Mouse (Mus musculus) layer of hippocampus, postnatal 36 days (tissue): ENCODE data around the gene Nt5c3. TPM values are rescaled to one million over a fixed set of nuclear protein-coding genes. Genes with fewer than 3 reads are reported as not detected.
"Not testable (repeated sequence)": the region's sequence is repeated elsewhere in the genome, so short reads cannot be mapped to it uniquely, and the experiment has no call there.

Source experiments
- DNase-seq, 2 experiments: peaks; one replicate each; pipeline ENCODE4 v3.0.0; 2022
- total RNA-seq, 2 experiments: library from RNA; stranded (reverse); gene quantifications; 2 replicates each; pipeline ENCODE4 v1.2.3; 2021

Nt5c3 gene
- total RNA-seq, 2 experiments from 2014 or later = 37.6 to 42.9 TPM

- DNase-seq = no peak
These were observed 19.4 kb downstream of the Nt5c3 start for GRCm38 (mm10) chr6:56904330-56904729.

GRCm38 (mm10) chr6:56903831-56904230, 19.9 kb downstream of the Nt5c3 start:
- DNase-seq = no peak

GRCm38 (mm10) chr6:56902606-56903520, 20.9 kb downstream of the Nt5c3 start:
- DNase-seq = no peak

DNA sequence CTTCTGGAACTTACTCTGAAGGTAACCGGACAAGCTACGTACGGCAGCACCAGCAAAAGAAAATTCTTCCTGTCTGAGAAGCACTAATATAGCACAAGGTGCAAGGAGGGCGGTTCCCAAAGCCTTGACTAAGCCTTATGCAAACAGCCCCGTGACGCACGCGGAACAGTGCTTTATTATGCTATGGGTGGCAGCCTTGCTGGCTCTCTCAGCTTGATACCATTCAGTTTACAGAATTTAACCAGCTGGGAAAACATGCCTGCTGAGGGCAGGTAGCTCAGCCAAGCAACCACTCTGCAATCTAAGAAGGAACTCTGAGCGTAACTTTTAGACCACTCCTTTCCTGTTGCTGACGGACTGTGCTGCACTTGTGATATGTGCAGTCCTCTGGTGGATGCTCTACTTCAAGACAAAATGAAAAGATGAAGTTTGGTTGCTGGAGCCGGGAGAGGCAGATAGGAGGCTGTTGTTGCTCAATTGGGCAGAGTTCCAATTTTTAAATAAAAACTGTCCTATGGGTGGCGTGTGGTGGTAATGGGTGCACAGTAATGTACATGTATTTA, 21.8 kb downstream of the Nt5c3 start:
- DNase-seq = peak; percentile 16 to 19

DNA sequence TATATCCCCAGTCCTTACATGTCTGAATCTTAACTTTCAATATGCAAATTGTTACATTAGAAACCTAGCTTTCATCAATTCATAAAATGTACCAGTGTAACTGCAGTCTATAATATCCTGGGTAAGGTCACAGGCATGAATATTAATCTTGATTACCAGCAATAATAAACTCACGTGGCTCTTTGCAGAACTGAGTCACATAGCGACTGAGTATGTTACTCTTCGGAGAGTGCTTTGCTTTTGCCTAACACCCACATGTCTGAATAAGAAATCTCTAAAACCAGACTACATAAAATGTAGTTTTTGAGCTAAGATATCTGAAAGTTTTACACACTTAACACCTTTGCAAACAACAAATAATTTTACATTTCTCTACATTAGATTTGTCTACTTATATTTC, 22.4 kb downstream of the Nt5c3 start:
- no peak for DNase-seq

GRCm38 (mm10) chr6:56899601-56900000, 24.1 kb downstream of the Nt5c3 start:
- no peak for DNase-seq

DNA sequence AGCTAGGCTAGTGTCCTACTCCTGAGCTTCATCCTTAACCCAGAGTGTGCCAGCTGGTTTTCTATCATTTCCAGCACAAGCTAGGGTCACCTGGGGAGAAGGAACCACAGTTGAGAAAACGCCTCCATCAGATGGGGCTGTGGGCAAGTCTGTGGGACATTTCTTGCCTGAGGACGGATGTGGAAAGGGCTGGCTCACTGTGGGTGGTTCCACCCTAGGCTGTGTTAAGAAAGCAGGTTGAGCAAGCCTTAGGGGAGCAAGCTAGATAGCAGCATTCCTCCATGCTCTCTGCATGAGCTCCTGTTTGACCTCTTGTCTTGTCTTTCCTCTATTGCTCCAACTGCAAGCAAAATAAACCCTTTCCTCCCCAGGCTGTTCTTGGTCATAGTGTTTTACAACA, 33.0 kb downstream of the Nt5c3 start:
- DNase-seq = no peak

DNA sequence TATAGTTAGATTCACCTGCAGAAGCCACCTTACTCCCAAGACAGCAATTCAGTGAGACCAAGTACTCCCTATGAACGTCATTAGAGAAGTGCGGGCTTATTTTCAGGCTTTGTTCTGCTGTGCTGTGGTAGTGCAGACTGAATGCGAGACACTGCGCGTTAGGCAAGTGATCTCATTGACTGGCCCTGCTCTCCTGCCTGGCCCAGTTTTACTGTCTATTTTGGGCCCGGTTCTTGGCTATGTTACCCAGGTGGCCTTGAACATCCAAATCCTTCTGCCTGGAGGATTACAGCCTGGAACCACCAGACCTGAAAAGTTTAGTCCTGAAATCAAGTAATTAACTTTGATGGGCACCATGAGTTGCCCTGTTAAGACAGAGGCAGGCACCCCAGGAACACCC, 35.2 kb downstream of the Nt5c3 start:
- no peak for DNase-seq

- no peak for DNase-seq
These were observed 44.3 kb downstream of the Nt5c3 start for GRCm38 (mm10) chr6:56879352-56879955.

DNA sequence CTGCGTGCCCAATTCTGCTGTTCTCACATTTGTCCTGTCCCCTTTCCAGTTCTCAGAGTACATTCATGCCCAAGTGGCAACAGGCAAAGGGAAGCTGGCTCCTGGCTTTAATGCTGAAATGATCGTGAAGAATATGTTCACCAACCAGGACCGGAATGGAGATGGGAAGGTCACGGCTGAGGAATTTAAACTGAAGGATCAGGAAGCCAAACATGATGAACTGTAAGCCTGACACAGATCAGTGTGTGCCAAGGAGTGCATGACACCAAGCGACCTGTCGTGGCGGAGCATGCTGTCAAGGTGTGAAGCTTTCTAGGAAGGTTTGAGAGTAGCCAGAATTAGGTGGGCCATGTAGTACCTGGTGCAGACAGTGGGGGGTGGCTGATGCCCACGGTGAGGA, 45.7 kb downstream of the Nt5c3 start:
- DNase-seq = no peak

GRCm38 (mm10) chr6:56876870-56877269, 46.9 kb downstream of the Nt5c3 start:
- DNase-seq = peak in 1 of 2 experiments; percentile 12

DNA sequence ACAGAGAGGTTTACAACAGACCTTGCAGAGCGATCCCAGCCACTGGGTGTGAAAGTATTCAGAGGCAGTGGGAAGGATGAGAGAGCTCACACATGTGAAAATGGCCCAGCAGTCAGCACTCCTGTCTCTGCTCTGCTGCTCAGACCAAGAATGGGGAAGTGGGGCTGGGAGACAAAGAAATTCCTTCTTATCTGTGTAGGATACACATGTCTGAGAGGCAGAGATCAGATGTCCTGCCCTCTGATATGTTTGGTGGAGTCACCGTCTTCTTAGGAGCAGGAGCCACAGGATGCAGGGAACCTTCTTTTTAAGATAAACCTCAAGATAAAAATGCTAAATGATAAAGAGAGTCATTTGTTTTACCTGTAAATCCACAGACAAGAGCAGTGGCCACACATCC, 53.7 kb downstream of the Nt5c3 start:
- no peak for DNase-seq

- DNase-seq = no peak
These were observed 55.2 kb downstream of the Nt5c3 start for GRCm38 (mm10) chr6:56868565-56868964.

- DNase-seq = not testable (repeated sequence)
These were observed 56.8 kb downstream of the Nt5c3 start for GRCm38 (mm10) chr6:56866899-56867298.

DNA sequence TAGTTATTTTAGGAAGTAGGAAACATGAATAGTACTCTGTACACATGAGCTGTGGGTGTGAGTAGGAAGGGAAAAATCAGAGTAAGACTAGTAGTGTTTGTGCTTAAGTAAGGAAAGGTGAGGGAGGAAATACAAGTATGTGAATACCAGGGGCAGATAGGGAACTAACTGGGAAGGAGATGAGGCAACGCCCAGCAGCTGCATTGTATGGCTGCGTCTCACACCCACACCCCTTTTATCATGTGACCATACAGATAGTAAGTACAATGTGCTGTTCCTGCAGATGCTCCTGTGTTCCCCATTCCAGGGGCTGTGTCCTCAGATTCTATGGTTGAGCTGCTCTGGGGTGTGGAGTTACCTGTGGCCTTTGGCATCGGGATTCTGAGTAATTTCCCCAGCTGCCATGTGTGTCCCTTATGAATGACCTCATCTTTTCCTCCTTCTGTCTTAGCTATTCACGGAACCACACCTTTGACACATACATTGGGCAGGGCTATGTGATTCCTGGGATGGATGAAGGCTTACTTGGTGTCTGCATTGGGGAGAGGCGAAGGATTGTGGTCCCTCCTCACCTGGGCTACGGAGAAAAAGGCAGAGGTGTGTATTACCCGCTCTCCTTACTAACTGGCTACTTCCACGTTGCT, 63.4 kb downstream of the Nt5c3 start:
- no peak for DNase-seq

DNA sequence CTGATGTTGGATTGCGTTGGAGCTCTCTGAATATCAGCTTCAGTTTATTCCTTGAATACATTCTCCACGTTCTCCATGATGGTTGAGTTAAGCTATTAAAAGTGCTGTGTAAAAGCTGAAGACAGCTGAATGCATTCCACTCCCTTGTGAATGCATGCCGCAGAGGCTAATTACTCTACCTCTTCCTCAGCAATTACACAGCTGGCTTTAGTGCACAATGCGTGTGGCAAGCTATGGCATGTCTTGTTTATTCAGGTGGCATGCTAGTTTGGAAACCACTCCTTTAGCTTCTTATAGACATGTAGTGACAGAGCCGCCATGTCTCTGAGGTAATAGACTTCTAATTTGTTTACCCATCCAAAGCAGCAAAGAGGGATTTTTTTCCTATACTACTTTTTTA, 67.0 kb downstream of the Nt5c3 start:
- DNase-seq = no peak

- DNase-seq = no peak
These were observed 68.9 kb downstream of the Nt5c3 start for GRCm38 (mm10) chr6:56854803-56855202.

DNA sequence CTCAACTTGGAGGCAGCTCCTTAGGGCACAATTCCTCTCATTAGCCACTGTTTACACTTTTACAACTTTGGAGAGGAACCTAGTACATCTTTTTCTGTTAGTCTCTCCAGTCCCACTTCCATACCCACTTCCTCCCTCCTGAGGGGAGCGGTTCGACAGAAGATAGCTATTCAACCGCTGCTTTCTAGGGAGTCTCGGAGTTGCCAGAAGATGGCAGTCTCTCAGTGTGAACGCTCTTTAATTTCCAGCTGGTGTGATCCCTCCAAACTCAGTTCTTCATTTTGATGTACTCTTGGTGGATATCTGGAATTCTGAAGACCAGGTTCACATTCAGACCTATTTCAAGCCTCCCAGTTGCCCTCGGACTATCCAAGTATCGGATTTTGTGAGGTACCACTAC, 73.4 kb downstream of the Nt5c3 start:
- no peak for DNase-seq

DNA sequence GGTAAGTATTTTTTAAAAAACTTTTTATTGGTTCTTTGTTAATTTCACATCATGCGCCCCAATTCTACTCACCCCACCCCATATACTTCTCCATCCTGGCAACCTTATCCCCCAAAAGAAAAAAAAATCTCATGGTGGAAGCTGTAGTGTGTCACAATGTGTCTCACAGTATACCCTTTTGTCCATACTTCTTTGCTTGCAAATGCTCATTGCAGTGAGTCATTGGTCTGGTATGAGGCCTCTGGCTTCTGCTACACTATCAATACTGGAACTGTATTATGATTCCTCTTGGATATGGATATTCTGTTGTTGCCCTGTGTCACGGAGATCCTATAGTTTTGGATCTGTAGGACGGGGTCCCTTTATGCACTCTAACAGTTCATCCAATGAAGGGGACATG, 74.8 kb downstream of the Nt5c3 start:
- no peak for DNase-seq

DNA sequence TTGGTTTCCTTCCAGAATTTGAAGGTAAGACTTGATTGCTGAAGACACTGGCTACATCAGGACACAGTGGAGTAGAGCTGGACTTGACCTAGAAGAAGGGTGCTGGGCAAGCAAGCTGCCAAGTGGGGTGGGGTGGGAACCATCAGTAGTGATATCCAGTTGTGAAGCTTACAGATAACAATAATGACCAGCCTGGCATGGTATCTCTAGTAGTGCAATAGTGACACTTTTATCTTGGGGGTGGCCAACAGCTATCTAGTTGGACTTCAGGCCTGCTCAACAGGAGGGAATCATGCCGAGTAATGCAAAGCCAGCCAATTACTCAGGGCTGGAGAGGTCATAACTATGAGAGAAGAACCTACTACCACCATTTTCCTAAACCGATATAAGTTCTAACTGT, 79.4 kb downstream of the Nt5c3 start:
- DNase-seq = no peak

DNA sequence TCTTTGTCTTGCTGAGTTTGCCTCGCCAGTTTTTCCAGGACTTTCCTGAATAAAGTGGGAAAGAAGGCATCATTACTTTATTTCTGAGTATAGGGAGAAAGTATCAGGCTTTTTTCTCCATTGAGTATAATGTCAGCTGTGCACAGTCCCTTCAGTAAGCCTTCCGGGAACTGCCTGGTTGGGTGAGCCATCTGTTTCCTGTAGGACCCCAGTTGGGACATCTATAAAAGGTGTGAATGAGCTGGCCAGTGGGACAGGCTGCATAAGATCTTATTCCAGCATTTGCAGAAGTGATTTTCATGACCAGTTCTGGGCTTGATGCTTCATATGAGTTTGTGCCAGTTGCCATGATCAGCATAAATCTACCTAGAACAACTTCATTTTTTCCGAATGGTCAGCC, 80.5 kb downstream of the Nt5c3 start:
- DNase-seq = no peak

DNA sequence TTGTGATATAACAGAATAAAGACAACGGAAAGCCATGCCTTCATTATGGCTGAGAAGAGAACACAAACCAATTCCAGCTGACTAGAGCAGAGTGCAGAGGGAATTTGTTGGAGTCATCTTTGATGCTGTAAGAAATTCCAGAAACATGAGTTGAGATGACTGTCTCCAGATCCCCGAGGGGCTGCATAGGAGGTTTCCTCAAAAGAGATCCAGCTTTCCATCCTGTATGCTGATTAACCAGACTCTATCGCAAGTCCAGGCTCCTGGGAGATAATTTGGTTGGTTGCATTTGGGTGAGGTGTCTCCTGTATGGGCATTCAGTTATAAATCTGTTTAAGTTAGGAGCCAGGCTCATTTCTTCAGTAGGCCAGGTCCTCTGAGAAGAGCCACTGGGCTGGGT, 86.1 kb downstream of the Nt5c3 start:
- DNase-seq = no peak

DNA sequence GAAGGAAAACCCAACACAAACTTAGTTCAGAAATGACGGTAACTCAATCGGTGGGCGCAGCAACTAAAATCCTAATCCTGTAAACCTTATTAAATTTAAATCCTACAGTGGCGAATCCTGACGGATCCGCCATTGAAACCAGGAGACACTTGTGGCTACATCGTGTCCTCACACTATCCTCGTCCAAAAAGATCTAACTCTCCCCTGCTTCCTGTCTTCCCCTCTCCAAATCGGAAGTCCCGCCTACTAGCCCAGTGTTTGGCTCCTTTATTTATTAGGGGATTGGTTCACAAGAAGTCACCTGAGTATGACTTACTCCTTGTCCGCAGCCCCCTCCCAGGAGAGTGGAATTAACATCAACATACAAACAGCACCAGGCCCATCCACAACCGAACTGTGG, 86.6 kb downstream of the Nt5c3 start:
- DNase-seq = no peak
